Mouse (Mus musculus): ENCODE results near the gene Osgepl1. TPM values are rescaled to one million over a fixed set of nuclear protein-coding genes. Genes with fewer than 3 reads are reported as not detected.

Gene Osgepl1
- total and polyA plus RNA-seq, 3 experiments = 13.1 to 33.2 (median 15.5) TPM

DNA sequence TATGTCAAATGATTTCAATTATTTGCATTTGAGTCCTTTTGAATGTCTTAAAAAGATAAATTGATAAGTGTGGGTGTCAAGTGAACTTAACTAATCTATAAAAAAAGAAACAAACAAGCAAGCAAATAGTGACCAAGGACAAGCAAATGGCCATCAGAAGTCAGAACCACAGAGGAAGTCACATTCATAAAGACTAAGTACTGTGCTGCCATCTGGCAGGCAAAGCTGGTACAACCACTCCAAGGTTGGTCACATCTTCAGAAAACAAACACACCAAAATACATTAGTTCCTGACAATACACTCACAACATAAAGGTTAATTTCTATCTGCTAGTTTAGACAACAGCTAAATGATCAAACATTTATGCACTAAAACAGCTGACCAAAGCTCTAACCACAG is 40.8 kb upstream of the Osgepl1 start:
- peak; percentile 16 for DNase-seq (ENCODE audit: extremely low read depth)
- Histone ChIP-seq H3K27ac (ENCODE audit: insufficient read depth, low read depth) (no peak overlapping the region), H3K27me3 (replicated peaks) (no peaks in the 10 kb centered on the region), H3K9me3 (replicated peaks; ENCODE audit: low read length) (no peaks in the 10 kb centered on the region), H3K36me3 (replicated peaks in 1 of 2; ENCODE audit: control insufficient read depth in 1 of 2, insufficient read depth in 1 of 2, low read length in 1 of 2) (peaks cover 9 to 47% of the 10 kb centered on the region in 2 experiments), H3K79me2 (replicated peaks; ENCODE audit: control insufficient read depth, extremely low read depth, insufficient read depth, poor library complexity, severe bottlenecking) (no peaks in the 10 kb centered on the region), H3K4me3 (replicated peaks in 1 of 3; ENCODE audit: low read depth in 2 of 3, low read length in 2 of 3, poor library complexity in 1 of 3) (no peak overlapping the region), H3K9ac (ENCODE audit: insufficient read depth, low read depth) (no peak overlapping the region), H3K4me2 (ENCODE audit: insufficient read depth, low read depth, poor library complexity, severe bottlenecking) (no peak overlapping the region), H3K4me1 (ENCODE audit: control insufficient read depth in 1 of 2, insufficient read depth in 2 of 2) (no peaks in the 10 kb centered on the region)
- dilution Hi-C loops (cut with MboI; ENCODE audit: extremely low pct_ligation_motif_present, extremely low pct_unique_long_range_greater_than_20kb, low sequenced_read_pairs) = no loop called here
- in situ Hi-C loops (cut with MboI; ENCODE audit: low pct_ligation_motif_present, low pct_unique_long_range_greater_than_20kb, low sequenced_read_pairs) = no loop called here
- TF ChIP-seq MXI1 (IDR thresholded peaks at IDR 0.05; ENCODE audit: low read depth, low read length) = no peak
- TF ChIP-seq CTCF (conservative IDR thresholded peaks at IDR 0.05 in 1 of 2, IDR thresholded peaks at IDR 0.05 in 1 of 2; ENCODE audit: low read depth in 2 of 2, low read length in 2 of 2) = peak in 1 of 2 experiments; percentile 59; a peak in 3 of 4 replicates
- no peak for TF ChIP-seq EP300 (IDR thresholded peaks at IDR 0.05; ENCODE audit: low read length)
- peak; percentile 63 for TF ChIP-seq RAD21 (IDR thresholded peaks at IDR 0.05; ENCODE audit: low read depth, low read length)
- TF ChIP-seq MYC (IDR thresholded peaks at IDR 0.05; ENCODE audit: low read depth, low read length) = no peak
- TF ChIP-seq USF1 (IDR thresholded peaks at IDR 0.05; ENCODE audit: low read depth, low read length) = no peak
- peak; percentile 58 for TF ChIP-seq SMC3 (IDR thresholded peaks at IDR 0.05; ENCODE audit: low read depth, low read length)

DNA sequence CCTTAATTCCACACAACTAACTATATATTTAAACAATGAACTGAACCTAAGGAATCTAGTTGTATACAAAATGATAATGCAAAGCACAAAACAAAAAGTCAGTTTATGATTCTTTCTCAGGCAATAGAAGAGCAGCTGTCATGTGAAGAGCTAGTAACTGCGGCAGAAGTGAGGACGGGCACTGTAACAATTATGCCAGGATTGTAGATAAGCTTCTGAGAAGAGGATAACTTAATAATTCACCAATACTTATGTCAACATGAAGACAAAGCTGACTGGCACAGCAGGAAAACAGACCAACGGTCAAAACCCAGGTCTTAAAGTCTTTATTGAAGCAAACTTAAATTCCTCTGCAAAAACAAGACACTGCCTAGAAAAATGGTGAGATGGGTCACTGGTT is 22.2 kb upstream of the Osgepl1 start:
- H3K27me3 ChIP-seq (replicated peaks) = no peaks in the 10 kb centered on the region
- H3K4me2 ChIP-seq (ENCODE audit: insufficient read depth, low read depth, poor library complexity, severe bottlenecking) = no peak overlapping the region
- H3K36me3 ChIP-seq (replicated peaks in 1 of 2; ENCODE audit: control insufficient read depth in 1 of 2, insufficient read depth in 1 of 2, low read length in 1 of 2) = peaks cover 4 to 45% of the 10 kb centered on the region in 2 experiments
- dilution Hi-C loops (cut with MboI; ENCODE audit: extremely low pct_ligation_motif_present, extremely low pct_unique_long_range_greater_than_20kb, low sequenced_read_pairs) = no loop called here
- H3K4me1 ChIP-seq (ENCODE audit: control insufficient read depth in 1 of 2, insufficient read depth in 2 of 2) = peaks cover 0 to 17% of the 10 kb centered on the region in 2 experiments; a peak in 2 of 4 replicates
- H3K9me3 ChIP-seq (replicated peaks; ENCODE audit: low read length) = no peaks in the 10 kb centered on the region
- H3K27ac ChIP-seq (ENCODE audit: insufficient read depth, low read depth) = no peak overlapping the region
- H3K79me2 ChIP-seq (replicated peaks; ENCODE audit: control insufficient read depth, extremely low read depth, insufficient read depth, poor library complexity, severe bottlenecking) = peaks cover 6% of the 10 kb centered on the region; the same call in 1 of the 2 replicates
- no peak overlapping the region for H3K4me3 ChIP-seq (replicated peaks in 1 of 3; ENCODE audit: low read depth in 2 of 3, low read length in 2 of 3, poor library complexity in 1 of 3)
- no peak for DNase-seq (ENCODE audit: extremely low read depth)
- H3K9ac ChIP-seq (ENCODE audit: insufficient read depth, low read depth) = no peak overlapping the region
- TF ChIP-seq SIN3A (IDR thresholded peaks at IDR 0.05; ENCODE audit: low read length) = no peak
- no peak for TF ChIP-seq ELF1 (IDR thresholded peaks at IDR 0.05; ENCODE audit: low read depth, low read length)
- no peak for TF ChIP-seq RCOR1 (conservative IDR thresholded peaks at IDR 0.05; ENCODE audit: low read depth, low read length)
- no peak for TF ChIP-seq MAX (IDR thresholded peaks at IDR 0.05; ENCODE audit: low read length)
- TF ChIP-seq KAT2A (IDR thresholded peaks at IDR 0.05; ENCODE audit: insufficient replicate concordance, low read length) = no peak
- TF ChIP-seq E2F4 (IDR thresholded peaks at IDR 0.05; ENCODE audit: insufficient replicate concordance, low read depth, low read length) = no peak
- in situ Hi-C loops (cut with MboI; ENCODE audit: low pct_ligation_motif_present, low pct_unique_long_range_greater_than_20kb, low sequenced_read_pairs) = no loop called here

Measured in CH12.LX (cell line).